Mouse (Mus musculus) E14TG2a.4 (cell line): ENCODE results near the gene Olfr1416.
A peak's percentile ranks its signal among the peaks of the same experiment; 100 is the strongest.

Experiments used
- H3K27me3 ChIP-seq: 2 replicates; pipeline ENCODE4 v1.6.1; 2014; ENCODE audit warnings: low read length, control low read depth; ENCODE audit not compliant: insufficient read depth
- H3K36me3 ChIP-seq: 2 replicates; pipeline ENCODE4 v1.6.1; 2014; ENCODE audit warnings: low read length, control low read depth; ENCODE audit not compliant: insufficient read depth
- H3K4me1 ChIP-seq: replicated peaks from 2 replicates; pipeline ENCODE4 v1.6.1; 2014; ENCODE audit warnings: low read depth, low read length, control low read depth
- H3K4me3 ChIP-seq: replicated peaks from 2 replicates; pipeline ENCODE4 v1.5.1; 2014; ENCODE audit warnings: mild to moderate bottlenecking, low read length
- H3K9me3 ChIP-seq: 2 replicates; pipeline ENCODE4 v1.6.1; 2014; ENCODE audit warnings: low read length, control low read depth
- CTCF ChIP-seq: conservative IDR thresholded peaks from 2 replicates; pipeline ENCODE4 v1.5.1; 2014; ENCODE audit warnings: low read length
- NANOG ChIP-seq: IDR thresholded peaks from 2 replicates; pipeline ENCODE4 v1.6.1; 2014; ENCODE audit warnings: borderline replicate concordance, low read length, mixed read lengths
- POU5F1 ChIP-seq: IDR thresholded peaks from 2 replicates; pipeline ENCODE4 v1.6.1; 2014; ENCODE audit warnings: low read length, borderline replicate concordance

Olfr1416 gene

DNA sequence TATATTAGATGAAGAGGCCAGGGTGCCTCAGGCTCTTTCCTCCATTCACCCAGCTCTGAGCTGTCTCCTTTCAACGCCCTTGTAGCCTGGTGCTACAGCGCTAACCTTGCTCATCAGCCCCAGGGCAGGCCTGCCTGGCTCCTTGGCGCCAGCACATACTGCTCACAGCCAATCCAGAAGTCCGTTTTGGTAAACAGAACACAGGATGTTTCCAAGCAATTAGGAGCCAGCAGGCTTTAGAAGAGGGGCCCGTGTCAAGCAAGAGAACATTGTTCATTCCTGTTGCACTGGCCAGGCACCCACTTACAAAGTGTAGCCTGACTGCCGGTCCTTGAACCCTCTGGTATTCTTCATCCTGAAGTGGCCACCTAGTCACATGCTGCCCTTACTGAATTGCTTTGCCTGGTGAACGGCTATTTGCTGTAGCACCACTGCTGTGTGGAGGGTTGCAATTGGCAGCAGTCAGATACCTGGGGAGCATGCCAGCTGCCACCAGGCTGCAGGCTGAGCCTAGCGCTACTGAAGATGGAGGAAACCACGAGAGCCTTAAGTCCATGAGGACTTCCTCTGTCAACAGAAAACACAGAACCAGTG, 47.1 kb downstream of the Olfr1416 start:
- no peaks in the 10 kb centered on the region for H3K9me3 ChIP-seq
- H3K4me1 ChIP-seq = peaks cover 71% of the 10 kb centered on the region
- peaks cover 47% of the 10 kb centered on the region for H3K36me3 ChIP-seq
- no peak overlapping the region for H3K4me3 ChIP-seq
- no peak for TF ChIP-seq NANOG
- TF ChIP-seq CTCF = no peak
- TF ChIP-seq POU5F1 = no peak
- H3K27me3 ChIP-seq = no peaks in the 10 kb centered on the region

DNA sequence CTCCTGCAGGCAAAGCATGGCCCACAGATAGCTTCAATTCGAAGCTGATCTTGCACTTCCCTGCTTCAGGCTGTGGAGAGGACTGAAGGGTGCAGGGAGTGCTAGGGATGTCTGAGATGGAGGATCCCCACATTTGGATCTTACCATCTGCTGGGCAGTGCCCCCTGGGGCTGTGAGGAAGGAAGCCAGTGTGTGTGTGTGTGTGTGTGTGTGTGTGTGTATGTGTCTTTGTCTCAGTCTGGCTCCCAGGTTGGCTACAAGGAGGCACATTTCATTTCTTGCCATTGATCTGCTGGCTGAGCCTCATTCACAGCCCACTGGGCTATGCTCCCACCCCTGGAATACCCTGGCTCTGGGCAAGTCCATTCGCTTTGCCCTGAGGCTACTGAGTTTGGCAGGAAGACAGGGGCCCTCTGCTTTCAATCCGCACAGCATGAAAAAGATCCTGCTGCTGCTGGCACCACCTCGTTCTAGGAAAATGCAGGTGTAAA, 48.0 kb downstream of the Olfr1416 start:
- no peaks in the 10 kb centered on the region for H3K9me3 ChIP-seq
- H3K4me3 ChIP-seq = no peak overlapping the region
- H3K4me1 ChIP-seq = peaks cover 70% of the 10 kb centered on the region
- no peak for TF ChIP-seq NANOG
- no peak for TF ChIP-seq CTCF
- no peak for TF ChIP-seq POU5F1
- peaks cover 38% of the 10 kb centered on the region for H3K36me3 ChIP-seq
- H3K27me3 ChIP-seq = no peaks in the 10 kb centered on the region

DNA sequence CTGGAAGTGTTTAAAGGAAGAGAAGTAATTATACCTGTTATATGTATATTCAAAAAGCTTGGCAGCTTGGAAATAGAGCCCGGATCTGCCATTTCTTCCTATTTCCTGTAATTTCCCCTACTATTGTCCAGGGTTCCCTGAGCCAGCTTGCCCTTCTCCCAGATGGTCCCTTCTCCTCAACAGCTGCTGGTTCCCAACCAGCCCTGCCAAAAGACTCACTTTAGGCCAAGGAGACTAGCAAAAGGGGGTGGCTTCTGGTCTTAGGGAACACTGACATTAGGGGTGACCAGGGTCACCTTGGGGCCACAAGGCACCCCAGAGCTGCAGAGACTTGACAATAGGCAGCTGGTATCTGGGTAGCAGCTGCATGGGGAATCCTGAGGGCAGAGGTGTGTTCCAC, 49.9 kb downstream of the Olfr1416 start:
- Histone ChIP-seq H3K27me3 (no peaks in the 10 kb centered on the region), H3K9me3 (no peaks in the 10 kb centered on the region), H3K4me3 (no peak overlapping the region), H3K36me3 (peaks cover 21% of the 10 kb centered on the region), H3K4me1 (peaks cover 83% of the 10 kb centered on the region)
- no peak for TF ChIP-seq NANOG
- TF ChIP-seq POU5F1 = no peak
- no peak for TF ChIP-seq CTCF

DNA sequence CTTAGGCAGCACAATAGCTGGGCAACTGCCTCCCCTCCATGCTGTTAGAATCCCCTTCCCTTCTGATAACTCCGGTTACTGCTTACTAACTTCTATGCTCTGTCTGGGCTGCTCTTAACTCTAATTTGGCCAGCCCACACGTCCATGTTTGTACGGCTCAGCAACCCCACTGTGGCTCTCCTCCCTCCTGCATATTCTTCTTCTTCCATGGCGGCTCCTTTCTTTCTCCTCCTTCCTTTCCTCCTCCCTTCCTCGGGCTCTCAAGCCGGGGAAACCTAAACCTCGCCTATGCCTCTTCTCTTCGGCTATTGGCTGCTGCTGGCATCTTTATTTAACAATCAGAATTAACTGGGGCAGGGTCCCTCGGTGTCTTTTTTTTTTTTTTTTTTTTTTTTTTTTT, 52.1 kb downstream of the Olfr1416 start:
- Histone ChIP-seq H3K9me3 (no peaks in the 10 kb centered on the region), H3K4me1 (peaks cover 79% of the 10 kb centered on the region), H3K36me3 (no peaks in the 10 kb centered on the region), H3K4me3 (peak overlapping the region; percentile 58; the same call in 1 of the 2 replicates), H3K27me3 (no peaks in the 10 kb centered on the region)
- no peak for TF ChIP-seq CTCF
- TF ChIP-seq NANOG = no peak
- TF ChIP-seq POU5F1 = no peak

DNA sequence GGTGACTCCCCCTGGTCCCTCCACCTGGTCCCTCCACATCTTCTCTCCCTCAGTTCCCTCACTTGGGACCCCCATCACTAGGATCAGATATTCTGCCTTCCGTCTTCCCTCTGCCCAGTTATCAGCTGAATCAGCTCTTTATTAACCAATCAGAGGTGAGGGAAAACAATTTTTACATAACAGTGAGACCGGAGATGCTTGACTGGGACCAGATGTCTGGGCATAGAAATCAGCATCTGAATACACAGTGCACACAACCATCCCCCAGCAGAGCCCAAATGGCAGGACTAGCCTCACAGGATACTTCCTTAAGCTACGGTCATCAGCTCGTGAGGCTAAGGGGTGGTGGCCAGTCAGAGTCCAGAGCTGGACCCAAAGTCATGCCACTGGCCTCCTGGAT, 52.8 kb downstream of the Olfr1416 start:
- Histone ChIP-seq H3K27me3 (no peaks in the 10 kb centered on the region), H3K9me3 (no peaks in the 10 kb centered on the region), H3K4me3 (peak overlapping the region; percentile 58), H3K36me3 (no peaks in the 10 kb centered on the region), H3K4me1 (peaks cover 72% of the 10 kb centered on the region)
- peak; percentile 74 for TF ChIP-seq NANOG
- peak; percentile 65; the same call in 1 of the 2 replicates for TF ChIP-seq POU5F1
- no peak for TF ChIP-seq CTCF

DNA sequence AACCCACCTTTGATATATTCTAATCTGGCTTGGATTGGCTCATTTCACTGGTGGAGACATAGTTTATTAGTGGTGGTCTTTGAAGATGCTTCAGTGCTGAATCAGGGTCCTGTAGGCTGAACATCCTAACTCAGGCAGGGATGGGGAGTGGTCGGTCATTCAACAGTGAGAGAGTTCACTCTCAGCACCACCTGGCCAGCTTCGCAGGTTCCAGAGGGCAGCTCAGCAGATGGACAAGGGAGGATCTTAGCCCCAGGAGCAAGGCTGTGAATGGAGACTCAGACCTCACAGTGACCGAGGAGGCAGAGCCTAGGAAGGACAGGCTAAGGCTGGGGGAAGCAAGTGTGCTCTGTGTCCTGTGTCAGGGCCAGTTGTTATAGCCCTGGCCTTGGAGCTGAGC, 53.5 kb downstream of the Olfr1416 start:
- no peak for TF ChIP-seq NANOG
- no peak for TF ChIP-seq CTCF
- TF ChIP-seq POU5F1 = no peak
- Histone ChIP-seq H3K4me1 (peaks cover 69% of the 10 kb centered on the region), H3K9me3 (no peaks in the 10 kb centered on the region), H3K4me3 (peak overlapping the region; percentile 48), H3K36me3 (no peaks in the 10 kb centered on the region), H3K27me3 (no peaks in the 10 kb centered on the region)

DNA sequence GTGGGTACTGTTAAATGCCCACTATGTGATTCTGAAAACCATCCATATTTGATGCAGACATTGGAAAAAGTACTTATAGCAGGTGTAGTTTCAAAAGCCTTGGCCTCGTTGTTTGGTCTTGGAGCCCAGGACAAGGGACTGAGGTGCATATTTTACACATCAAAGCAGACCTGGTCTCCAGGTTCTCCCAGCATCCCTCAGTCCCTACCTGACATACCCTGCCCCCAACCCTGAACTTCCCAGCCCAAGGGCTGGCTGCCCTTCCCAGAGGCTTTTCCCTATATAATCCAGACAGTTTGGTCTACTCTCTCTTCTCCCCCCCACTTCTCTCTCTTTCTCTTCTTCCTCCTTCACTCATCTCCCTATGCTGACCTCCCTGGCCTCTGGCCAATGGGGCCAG, 53.9 kb downstream of the Olfr1416 start:
- Histone ChIP-seq H3K4me3 (peak overlapping the region; percentile 48; the same call in 1 of the 2 replicates), H3K36me3 (no peaks in the 10 kb centered on the region), H3K9me3 (no peaks in the 10 kb centered on the region), H3K27me3 (no peaks in the 10 kb centered on the region), H3K4me1 (peaks cover 65% of the 10 kb centered on the region)
- TF ChIP-seq POU5F1 (no peak), CTCF (no peak), NANOG (no peak)
